Mouse (Mus musculus): ENCODE data around the gene Mzt1.

Gene Mzt1

DNA sequence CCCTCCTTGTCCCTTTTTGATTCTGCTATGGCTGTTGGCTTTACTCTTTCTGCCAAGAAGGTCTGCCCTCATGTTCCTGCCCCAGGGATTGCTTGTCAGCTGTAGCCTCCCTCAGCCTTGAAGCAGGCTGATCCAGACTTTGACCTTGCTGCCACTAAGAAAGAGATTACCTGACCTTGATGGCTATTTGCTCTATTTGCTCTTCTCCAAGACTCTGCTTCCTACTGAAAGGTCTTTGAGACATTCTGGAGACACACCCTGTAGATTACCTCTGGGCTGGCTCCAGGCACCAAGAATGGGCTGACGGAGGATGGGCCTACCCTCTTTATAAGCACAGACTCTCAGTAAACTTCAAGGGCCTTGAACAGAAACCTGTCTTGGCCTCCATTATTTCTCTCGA is 53.5 kb downstream of the Mzt1 start:
- H3K27me3 ChIP-seq (ENCODE audit: insufficient read depth, low read length): no peaks in the 10 kb centered on the region
- no peaks in the 10 kb centered on the region for H3K9me3 ChIP-seq (ENCODE audit: low read length)
- H3K4me3 ChIP-seq (replicated peaks; ENCODE audit: low read length): no peak overlapping the region
- no peaks in the 10 kb centered on the region for H3K36me3 ChIP-seq (ENCODE audit: insufficient read depth, low read length)
- H3K4me1 ChIP-seq (replicated peaks; ENCODE audit: low read depth, low read length): peaks cover 7% of the 10 kb centered on the region
- TF ChIP-seq CTCF (conservative IDR thresholded peaks at IDR 0.05; ENCODE audit: low read length): no peak
- TF ChIP-seq NANOG (IDR thresholded peaks at IDR 0.05; ENCODE audit: borderline replicate concordance, low read length): no peak
- TF ChIP-seq POU5F1 (IDR thresholded peaks at IDR 0.05; ENCODE audit: borderline replicate concordance, low read length): no peak

DNA sequence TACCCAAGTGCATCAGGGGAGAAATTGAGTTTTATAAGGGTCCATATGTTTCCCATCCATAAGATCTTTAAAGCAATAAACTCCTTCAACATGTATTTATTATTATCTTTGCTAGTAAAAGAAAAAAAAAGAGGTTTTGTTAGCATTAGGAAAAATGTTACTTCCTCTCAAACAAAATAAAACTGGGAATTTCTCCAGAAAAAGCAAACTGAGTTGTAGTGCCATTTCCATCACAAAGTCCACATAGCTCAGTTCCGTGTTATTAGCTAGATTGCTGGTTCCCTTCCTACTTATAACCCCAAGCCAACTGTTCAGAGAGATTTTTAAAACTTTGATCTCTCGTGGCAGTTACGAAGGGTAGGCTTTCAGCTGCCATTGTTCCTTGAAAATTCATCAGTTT is 55.3 kb downstream of the Mzt1 start:
- TF ChIP-seq POU5F1 (IDR thresholded peaks at IDR 0.05; ENCODE audit: borderline replicate concordance, low read length): no peak
- no peak for TF ChIP-seq CTCF (conservative IDR thresholded peaks at IDR 0.05; ENCODE audit: low read length)
- TF ChIP-seq NANOG (IDR thresholded peaks at IDR 0.05; ENCODE audit: borderline replicate concordance, low read length): no peak
- Histone ChIP-seq H3K4me1 (replicated peaks; ENCODE audit: low read depth, low read length) (peaks cover 7% of the 10 kb centered on the region), H3K9me3 (ENCODE audit: low read length) (no peaks in the 10 kb centered on the region), H3K27me3 (ENCODE audit: insufficient read depth, low read length) (no peaks in the 10 kb centered on the region), H3K36me3 (ENCODE audit: insufficient read depth, low read length) (no peaks in the 10 kb centered on the region), H3K4me3 (replicated peaks; ENCODE audit: low read length) (no peak overlapping the region)

DNA sequence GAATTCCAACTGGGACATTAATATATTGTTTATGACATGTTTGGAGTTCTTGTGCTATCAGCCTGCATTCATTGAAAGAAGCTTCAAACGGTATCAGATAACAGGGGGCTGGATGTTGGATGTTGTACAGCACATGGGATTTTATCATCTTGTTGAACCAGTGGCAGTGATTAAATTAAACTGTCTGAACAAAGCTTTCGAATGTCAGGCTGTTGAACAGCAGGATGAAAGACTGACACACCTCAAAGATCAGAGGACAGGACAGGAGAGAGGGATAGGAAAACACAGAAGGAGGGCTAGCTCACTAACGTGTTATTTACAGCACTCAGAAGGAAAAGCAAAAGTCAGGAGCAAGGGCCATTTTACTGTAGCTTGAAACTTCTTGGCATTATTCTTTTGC is 56.1 kb downstream of the Mzt1 start:
- Histone ChIP-seq H3K4me1 (replicated peaks; ENCODE audit: low read depth, low read length) (peaks cover 7% of the 10 kb centered on the region), H3K27me3 (ENCODE audit: insufficient read depth, low read length) (no peaks in the 10 kb centered on the region), H3K9me3 (ENCODE audit: low read length) (no peaks in the 10 kb centered on the region), H3K4me3 (replicated peaks; ENCODE audit: low read length) (no peak overlapping the region), H3K36me3 (ENCODE audit: insufficient read depth, low read length) (no peaks in the 10 kb centered on the region)
- TF ChIP-seq NANOG (IDR thresholded peaks at IDR 0.05; ENCODE audit: borderline replicate concordance, low read length) (no peak), POU5F1 (IDR thresholded peaks at IDR 0.05; ENCODE audit: borderline replicate concordance, low read length) (no peak), CTCF (conservative IDR thresholded peaks at IDR 0.05; ENCODE audit: low read length) (no peak)
